Mouse (Mus musculus): Measurements from ENCODE around the gene Pacsin1. TPM values are rescaled to one million over a fixed set of nuclear protein-coding genes. Genes with fewer than 3 reads are reported as not detected.
"Not testable (repeated sequence)": the region's sequence is repeated elsewhere in the genome, so short reads cannot be mapped to it uniquely, and the experiment has no call there.

Gene Pacsin1
- polyA plus RNA-seq, 2 experiments: 2.4 to 4.5 TPM

- 66% methylated on average over 2 of the region's 2 CpGs for WGBS
- no peaks in the 10 kb centered on the region for H3K27me3 ChIP-seq (ENCODE audit: control insufficient read depth, insufficient read depth, low read length)
- peaks cover 46% of the 10 kb centered on the region for H3K36me3 ChIP-seq (ENCODE audit: control insufficient read depth, insufficient read depth, low read length)
- no peak overlapping the region for H3K4me2 ChIP-seq (replicated peaks; ENCODE audit: low read depth, low read length, severe bottlenecking)
- H3K4me3 ChIP-seq (replicated peaks; ENCODE audit: low read length): no peak overlapping the region
- ATAC-seq (ENCODE audit: low FRiP score, low read depth) (no peak), DNase-seq (ENCODE audit: low spot score) (peak; percentile 89)
- TF ChIP-seq POLR2A (IDR thresholded peaks at IDR 0.05; ENCODE audit: borderline replicate concordance, extremely low read depth, insufficient read depth, insufficient read length): no peak
- H3K9ac ChIP-seq (ENCODE audit: low read depth, low read length, severe bottlenecking): no peak overlapping the region
- H3K9me3 ChIP-seq (ENCODE audit: control insufficient read depth, low read length): no peaks in the 10 kb centered on the region
- H3K4me1 ChIP-seq (ENCODE audit: control insufficient read depth, insufficient read depth, low read length): peaks cover 11% of the 10 kb centered on the region; the same call in 1 of the 2 replicates
- no peak overlapping the region for H3K27ac ChIP-seq (replicated peaks; ENCODE audit: low read depth, low read length)
Measured at GRCm38 (mm10) chr17:27629249-27630020, 25.9 kb upstream of the Pacsin1 start.

GRCm38 (mm10) chr17:27634871-27635574, 20.3 kb upstream of the Pacsin1 start, which contains the start of gene RPS10-NUDT3:
RPS10-NUDT3 (minus strand) TSS chr17:27635222.
- Histone ChIP-seq H3K4me3 (replicated peaks; ENCODE audit: low read length) (peak within 1 kb of the TSS; percentile 75), H3K27ac (replicated peaks; ENCODE audit: low read depth, low read length) (peak within 1 kb of the TSS; percentile 87), H3K4me1 (ENCODE audit: control insufficient read depth, insufficient read depth, low read length) (peaks cover 9% of the 10 kb centered on the region; the same call in 1 of the 2 replicates), H3K4me2 (replicated peaks; ENCODE audit: low read depth, low read length, severe bottlenecking) (peak within 1 kb of the TSS; percentile 91), H3K9ac (ENCODE audit: low read depth, low read length, severe bottlenecking) (peak within 1 kb of the TSS; percentile 91), H3K9me3 (ENCODE audit: control insufficient read depth, low read length) (no peaks in the 10 kb centered on the region), H3K36me3 (ENCODE audit: control insufficient read depth, insufficient read depth, low read length) (peaks cover 40% of the 10 kb centered on the region), H3K27me3 (ENCODE audit: control insufficient read depth, insufficient read depth, low read length) (no peaks in the 10 kb centered on the region)
- peak; percentile 68; the same call in 1 of the 2 replicates for TF ChIP-seq POLR2A (IDR thresholded peaks at IDR 0.05; ENCODE audit: borderline replicate concordance, extremely low read depth, insufficient read depth, insufficient read length)
- DNase-seq (ENCODE audit: low spot score) (peak; percentile 93), ATAC-seq (ENCODE audit: low FRiP score, low read depth) (peak; percentile 98)
- WGBS: under 1% methylated on average over 52 of the region's 72 CpGs

GRCm38 (mm10) chr17:27635575-27635903, 19.8 kb upstream of the Pacsin1 start:
- not testable (repeated sequence) for DNase-seq (ENCODE audit: low spot score); ATAC-seq (ENCODE audit: low FRiP score, low read depth); H3K27me3 ChIP-seq (ENCODE audit: control insufficient read depth, insufficient read depth, low read length); H3K4me1 ChIP-seq (ENCODE audit: control insufficient read depth, insufficient read depth, low read length); H3K9me3 ChIP-seq (ENCODE audit: control insufficient read depth, low read length)
- Histone ChIP-seq H3K9ac (ENCODE audit: low read depth, low read length, severe bottlenecking) (peak overlapping the region; percentile 91; the same call in 1 of the 2 replicates), H3K4me2 (replicated peaks; ENCODE audit: low read depth, low read length, severe bottlenecking) (peak overlapping the region; percentile 91), H3K36me3 (ENCODE audit: control insufficient read depth, insufficient read depth, low read length) (peaks cover 35% of the 10 kb centered on the region), H3K27ac (replicated peaks; ENCODE audit: low read depth, low read length) (peak overlapping the region; percentile 87), H3K4me3 (replicated peaks; ENCODE audit: low read length) (peak overlapping the region; percentile 75)
- WGBS: 43% methylated on average over 9 of the region's 9 CpGs

GRCm38 (mm10) chr17:27636132-27637020, 18.9 kb upstream of the Pacsin1 start, which contains the start of gene Rps10:
Rps10 (minus strand) TSS chr17:27636669.
- Histone ChIP-seq H3K4me3 (replicated peaks; ENCODE audit: low read length) (peak within 1 kb of the TSS; percentile 75), H3K9ac (ENCODE audit: low read depth, low read length, severe bottlenecking) (peak within 1 kb of the TSS; percentile 91; the same call in 1 of the 2 replicates), H3K4me1 (ENCODE audit: control insufficient read depth, insufficient read depth, low read length) (peaks cover 9% of the 10 kb centered on the region; the same call in 1 of the 2 replicates), H3K36me3 (ENCODE audit: control insufficient read depth, insufficient read depth, low read length) (peaks cover 26% of the 10 kb centered on the region), H3K4me2 (replicated peaks; ENCODE audit: low read depth, low read length, severe bottlenecking) (peak within 1 kb of the TSS; percentile 91), H3K27me3 (ENCODE audit: control insufficient read depth, insufficient read depth, low read length) (no peaks in the 10 kb centered on the region), H3K9me3 (ENCODE audit: control insufficient read depth, low read length) (no peaks in the 10 kb centered on the region), H3K27ac (replicated peaks; ENCODE audit: low read depth, low read length) (peak within 1 kb of the TSS; percentile 87)
- DNase-seq (ENCODE audit: low spot score) (no peak), ATAC-seq (ENCODE audit: low FRiP score, low read depth) (no peak)
- no peak for TF ChIP-seq POLR2A (IDR thresholded peaks at IDR 0.05; ENCODE audit: borderline replicate concordance, extremely low read depth, insufficient read depth, insufficient read length)
- 43% methylated on average over 18 of the region's 18 CpGs for WGBS

GRCm38 (mm10) chr17:27637333-27637732, 18.0 kb upstream of the Pacsin1 start:
- TF ChIP-seq POLR2A (IDR thresholded peaks at IDR 0.05; ENCODE audit: borderline replicate concordance, extremely low read depth, insufficient read depth, insufficient read length): no peak
- H3K27me3 ChIP-seq (ENCODE audit: control insufficient read depth, insufficient read depth, low read length): no peaks in the 10 kb centered on the region
- no peak overlapping the region for H3K27ac ChIP-seq (replicated peaks; ENCODE audit: low read depth, low read length)
- H3K9ac ChIP-seq (ENCODE audit: low read depth, low read length, severe bottlenecking): no peak overlapping the region
- no peaks in the 10 kb centered on the region for H3K9me3 ChIP-seq (ENCODE audit: control insufficient read depth, low read length)
- peaks cover 10% of the 10 kb centered on the region for H3K4me1 ChIP-seq (ENCODE audit: control insufficient read depth, insufficient read depth, low read length)
- ATAC-seq (ENCODE audit: low FRiP score, low read depth): no peak
- DNase-seq (ENCODE audit: low spot score): no peak
- no peak overlapping the region for H3K4me2 ChIP-seq (replicated peaks; ENCODE audit: low read depth, low read length, severe bottlenecking)
- WGBS: 75% methylated on average over 9 of the region's 9 CpGs
- H3K36me3 ChIP-seq (ENCODE audit: control insufficient read depth, insufficient read depth, low read length): peaks cover 17% of the 10 kb centered on the region
- H3K4me3 ChIP-seq (replicated peaks; ENCODE audit: low read length): no peak overlapping the region
